Mouse (Mus musculus): ENCODE data around the gene Art1. TPM values are rescaled to one million over a fixed set of nuclear protein-coding genes. Genes with fewer than 3 reads are reported as not detected.
A peak's percentile ranks its signal among the peaks of the same experiment; 100 is the strongest.

Gene Art1
- polyA plus RNA-seq, 1 experiment, result not detected

GRCm38 (mm10) chr7:102080311-102080710 is 21.2 kb upstream of the Art1 start:
- Histone ChIP-seq H3K4me3 (ENCODE audit: insufficient read depth, low read length) (no peak overlapping the region), H3K4me1 (ENCODE audit: control insufficient read depth, insufficient read depth, low read length) (no peaks in the 10 kb centered on the region), H3K27ac (ENCODE audit: insufficient read depth, low read depth, low read length) (no peak overlapping the region)
- TF ChIP-seq CTCF (IDR thresholded peaks at IDR 0.05; ENCODE audit: low read depth, low read length) (no peak), POLR2A (IDR thresholded peaks at IDR 0.05; ENCODE audit: borderline replicate concordance, low read depth, low read length) (no peak)

DNA sequence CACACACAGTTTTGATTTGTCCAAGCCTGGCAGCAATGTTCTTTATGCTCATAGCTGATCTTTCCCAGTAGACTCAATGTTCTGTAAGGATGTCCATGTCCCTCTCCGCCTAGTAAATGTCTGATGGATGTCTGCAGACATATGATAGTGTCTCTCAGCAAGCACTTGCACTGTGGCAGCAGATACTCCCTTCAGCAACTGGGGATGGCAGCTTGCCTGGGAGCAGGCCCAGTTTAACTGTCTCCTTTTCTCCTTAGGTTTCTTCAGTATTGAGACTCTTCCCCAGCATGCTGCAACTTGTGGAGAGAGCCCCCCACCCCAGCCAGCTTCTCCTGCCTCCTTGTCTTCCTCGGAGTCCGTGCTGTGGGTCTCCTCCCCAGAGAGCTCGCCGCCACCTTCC is 19.8 kb upstream of the Art1 start:
- no peaks in the 10 kb centered on the region for H3K4me1 ChIP-seq (ENCODE audit: control insufficient read depth, insufficient read depth, low read length)
- TF ChIP-seq POLR2A (IDR thresholded peaks at IDR 0.05; ENCODE audit: borderline replicate concordance, low read depth, low read length) (no peak), CTCF (IDR thresholded peaks at IDR 0.05; ENCODE audit: low read depth, low read length) (no peak)
- no peak overlapping the region for H3K4me3 ChIP-seq (ENCODE audit: insufficient read depth, low read length)
- H3K27ac ChIP-seq (ENCODE audit: insufficient read depth, low read depth, low read length), result no peak overlapping the region

DNA sequence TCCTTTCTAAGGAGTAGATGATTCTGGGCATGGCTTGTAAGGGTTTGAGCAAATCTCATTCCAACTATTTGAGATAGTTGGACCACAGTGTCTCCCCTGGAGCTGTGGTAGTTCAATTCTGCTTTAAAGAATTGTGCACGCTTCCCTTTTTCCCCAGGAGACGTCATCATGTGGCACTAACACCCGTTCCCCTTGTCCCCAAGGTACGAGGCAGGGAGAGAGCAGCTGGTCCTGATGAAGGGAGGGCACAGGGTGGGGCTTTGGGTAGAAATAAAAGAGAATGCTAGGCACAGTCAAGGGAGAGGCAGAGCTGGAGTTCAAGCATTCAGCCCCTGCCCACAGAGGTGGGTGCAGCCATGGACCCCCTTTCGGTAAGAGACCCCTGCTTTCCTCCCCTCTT is 18.7 kb upstream of the Art1 start, which contains the start of gene Trpc2:
Gene Trpc2, plus strand, starts transcription at position 301 of the 400 bp plus-strand sequence.
- H3K4me1 ChIP-seq (ENCODE audit: control insufficient read depth, insufficient read depth, low read length), result no peaks in the 10 kb centered on the region
- no peak within 1 kb of the TSS for H3K27ac ChIP-seq (ENCODE audit: insufficient read depth, low read depth, low read length)
- no peak for TF ChIP-seq CTCF (IDR thresholded peaks at IDR 0.05; ENCODE audit: low read depth, low read length)
- TF ChIP-seq POLR2A (IDR thresholded peaks at IDR 0.05; ENCODE audit: borderline replicate concordance, low read depth, low read length), result no peak
- no peak within 1 kb of the TSS for H3K4me3 ChIP-seq (ENCODE audit: insufficient read depth, low read length)

DNA sequence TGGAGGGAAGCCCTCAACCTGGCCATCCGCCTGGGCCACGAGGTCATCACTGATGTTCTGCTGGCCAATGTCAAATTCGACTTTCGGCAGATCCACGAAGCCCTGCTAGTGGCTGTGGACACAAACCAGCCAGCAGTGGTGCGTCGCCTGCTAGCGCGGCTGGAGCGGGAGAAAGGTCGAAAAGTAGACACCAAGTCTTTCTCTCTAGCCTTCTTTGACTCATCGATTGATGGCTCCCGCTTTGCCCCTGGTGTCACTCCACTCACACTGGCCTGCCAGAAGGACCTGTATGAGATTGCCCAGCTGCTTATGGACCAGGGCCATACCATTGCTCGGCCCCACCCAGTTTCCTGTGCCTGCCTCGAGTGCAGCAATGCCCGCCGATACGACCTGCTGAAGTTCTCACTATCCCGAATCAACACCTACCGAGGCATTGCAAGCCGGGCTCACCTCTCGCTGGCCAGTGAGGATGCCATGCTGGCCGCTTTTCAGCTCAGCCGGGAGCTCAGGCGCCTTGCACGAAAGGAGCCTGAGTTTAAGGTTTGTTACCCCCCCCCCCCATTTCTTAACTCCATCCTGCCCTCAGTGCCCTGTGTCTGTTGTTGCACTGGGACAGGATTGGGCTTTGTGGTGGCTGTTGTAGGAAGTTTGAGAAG is 17.4 kb upstream of the Art1 start:
- Histone ChIP-seq H3K4me1 (ENCODE audit: control insufficient read depth, insufficient read depth, low read length) (no peaks in the 10 kb centered on the region), H3K27ac (ENCODE audit: insufficient read depth, low read depth, low read length) (no peak overlapping the region), H3K4me3 (ENCODE audit: insufficient read depth, low read length) (no peak overlapping the region)
- TF ChIP-seq POLR2A (IDR thresholded peaks at IDR 0.05; ENCODE audit: borderline replicate concordance, low read depth, low read length), result no peak
- TF ChIP-seq CTCF (IDR thresholded peaks at IDR 0.05; ENCODE audit: low read depth, low read length), result no peak

- Histone ChIP-seq H3K4me1 (ENCODE audit: control insufficient read depth, insufficient read depth, low read length) (no peaks in the 10 kb centered on the region), H3K4me3 (ENCODE audit: insufficient read depth, low read length) (no peak overlapping the region), H3K27ac (ENCODE audit: insufficient read depth, low read depth, low read length) (no peak overlapping the region)
- no peak for TF ChIP-seq POLR2A (IDR thresholded peaks at IDR 0.05; ENCODE audit: borderline replicate concordance, low read depth, low read length)
- TF ChIP-seq CTCF (IDR thresholded peaks at IDR 0.05; ENCODE audit: low read depth, low read length), result no peak
Measured at GRCm38 (mm10) chr7:102087336-102087735, 14.2 kb upstream of the Art1 start.

DNA sequence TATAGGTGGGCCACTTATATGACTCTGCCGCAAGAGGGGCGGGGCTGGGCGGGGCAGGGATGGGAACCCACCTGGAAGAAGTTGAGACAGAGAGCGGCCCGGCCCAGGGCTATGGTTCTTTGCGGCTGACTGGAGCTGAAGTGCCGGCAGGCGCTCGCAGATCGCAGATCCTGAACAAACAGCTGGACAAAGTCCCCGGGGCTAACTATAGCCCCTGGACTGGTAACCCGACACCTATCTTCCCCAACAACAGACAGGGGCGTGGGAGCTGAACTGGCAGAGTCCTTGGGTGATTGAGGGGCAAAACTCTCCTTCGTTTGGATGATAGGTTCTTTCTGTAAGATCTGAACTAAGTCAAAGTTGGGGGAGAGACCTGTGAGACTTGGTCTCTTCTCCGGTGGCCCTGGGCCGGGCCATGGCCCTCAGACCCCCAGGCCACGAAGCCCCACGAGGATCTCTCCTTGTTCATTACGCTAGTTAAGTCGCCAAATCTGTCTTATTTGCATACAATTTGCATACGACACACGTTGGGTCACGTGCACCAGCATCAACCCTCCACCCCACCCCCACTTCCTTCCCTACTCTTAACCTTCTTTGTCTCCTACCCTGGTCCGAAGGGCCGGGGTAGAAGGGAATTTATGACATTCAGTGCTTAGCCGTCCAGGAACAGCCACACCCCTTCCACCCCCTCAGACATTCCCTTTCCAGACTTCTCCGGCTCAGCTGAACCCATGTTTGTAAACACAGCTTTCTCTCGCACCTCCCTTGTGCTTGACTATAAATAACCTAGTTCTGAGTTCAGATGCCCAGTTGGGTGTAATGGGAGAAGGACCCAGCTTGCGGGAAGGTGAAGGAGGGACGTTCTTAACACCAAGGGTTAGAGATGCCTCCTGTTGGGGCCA is 1.5 kb upstream of the Art1 start:
- H3K4me3 ChIP-seq (ENCODE audit: insufficient read depth, low read length), result peak overlapping the region; percentile 40
- H3K4me1 ChIP-seq (ENCODE audit: control insufficient read depth, insufficient read depth, low read length), result peaks cover 5% of the 10 kb centered on the region; the same call in 1 of the 2 replicates
- no peak for TF ChIP-seq POLR2A (IDR thresholded peaks at IDR 0.05; ENCODE audit: borderline replicate concordance, low read depth, low read length)
- 0 out of 2 replicates have a peak, but pooled peaks have one; percentile 10 for TF ChIP-seq CTCF (IDR thresholded peaks at IDR 0.05; ENCODE audit: low read depth, low read length)
- no peak overlapping the region for H3K27ac ChIP-seq (ENCODE audit: insufficient read depth, low read depth, low read length)

GRCm38 (mm10) chr7:102100868-102101267 is 675 bp upstream of the Art1 start:
- H3K4me3 ChIP-seq (ENCODE audit: insufficient read depth, low read length), result no peak overlapping the region
- peaks cover 5% of the 10 kb centered on the region; the same call in 1 of the 2 replicates for H3K4me1 ChIP-seq (ENCODE audit: control insufficient read depth, insufficient read depth, low read length)
- H3K27ac ChIP-seq (ENCODE audit: insufficient read depth, low read depth, low read length), result no peak overlapping the region
- no peak for TF ChIP-seq POLR2A (IDR thresholded peaks at IDR 0.05; ENCODE audit: borderline replicate concordance, low read depth, low read length)

- peaks cover 5% of the 10 kb centered on the region; the same call in 1 of the 2 replicates for H3K4me1 ChIP-seq (ENCODE audit: control insufficient read depth, insufficient read depth, low read length)
- no peak overlapping the region for H3K4me3 ChIP-seq (ENCODE audit: insufficient read depth, low read length)
- no peak overlapping the region for H3K27ac ChIP-seq (ENCODE audit: insufficient read depth, low read depth, low read length)
- no peak for TF ChIP-seq POLR2A (IDR thresholded peaks at IDR 0.05; ENCODE audit: borderline replicate concordance, low read depth, low read length)
- no peak for TF ChIP-seq CTCF (IDR thresholded peaks at IDR 0.05; ENCODE audit: low read depth, low read length)
Measured at GRCm38 (mm10) chr7:102102241-102102640, 698 bp downstream of the Art1 start.

GRCm38 (mm10) chr7:102102696-102103095 is 1.2 kb downstream of the Art1 start:
- Histone ChIP-seq H3K4me3 (ENCODE audit: insufficient read depth, low read length) (no peak overlapping the region), H3K4me1 (ENCODE audit: control insufficient read depth, insufficient read depth, low read length) (peaks cover 5% of the 10 kb centered on the region; the same call in 1 of the 2 replicates), H3K27ac (ENCODE audit: insufficient read depth, low read depth, low read length) (no peak overlapping the region)
- TF ChIP-seq CTCF (IDR thresholded peaks at IDR 0.05; ENCODE audit: low read depth, low read length), result no peak
- TF ChIP-seq POLR2A (IDR thresholded peaks at IDR 0.05; ENCODE audit: borderline replicate concordance, low read depth, low read length), result no peak

- peaks cover 5% of the 10 kb centered on the region; the same call in 1 of the 2 replicates for H3K4me1 ChIP-seq (ENCODE audit: control insufficient read depth, insufficient read depth, low read length)
- no peak overlapping the region for H3K4me3 ChIP-seq (ENCODE audit: insufficient read depth, low read length)
- TF ChIP-seq CTCF (IDR thresholded peaks at IDR 0.05; ENCODE audit: low read depth, low read length), result no peak
- no peak for TF ChIP-seq POLR2A (IDR thresholded peaks at IDR 0.05; ENCODE audit: borderline replicate concordance, low read depth, low read length)
- no peak overlapping the region for H3K27ac ChIP-seq (ENCODE audit: insufficient read depth, low read depth, low read length)
Measured at GRCm38 (mm10) chr7:102103555-102103954, 2.0 kb downstream of the Art1 start.

Data from bone marrow macrophage, adult 2 months (primary cell).